28 mouse cellular contexts compared by ENCODE assay signal in genomic region chr13:29278156-29278555, GRCm38 (mm10).
DNase-seq lines count a peak whose midpoint lies in the region; ATAC-seq and TF ChIP-seq lines count a peak whose summit lies in the region.
"Had no signal": no experiment of that assay in that cellular context is flagged by ENCODE, and none has a peak within 500 bp of the region (broad histone marks: within the 10 kb centered on the region; RNA-seq: fewer than 3 reads in every experiment).

No protein-coding gene starts in this region.

- H3K27me3 ChIP-seq in intestine, embryonic 14.5 days (replicated peaks; ENCODE audit: control insufficient read depth, insufficient read depth, low read length) = no peaks in the 10 kb centered on the region
- H3K27me3 ChIP-seq in intestine, postnatal 0 days (replicated peaks; ENCODE audit: control insufficient read depth, insufficient read depth, low read length) = no peaks in the 10 kb centered on the region
- H3K27me3 ChIP-seq in lung, postnatal 0 days (replicated peaks; ENCODE audit: insufficient read depth, low read length) = no peaks in the 10 kb centered on the region
- no peaks in the 10 kb centered on the region for H3K27me3 ChIP-seq in forebrain, embryonic 15.5 days
- H3K27me3 ChIP-seq: CH12.LX; forebrain, embryonic 13.5 days; heart, embryonic 13.5 days; Patski had no signal

- H3K27ac ChIP-seq in intestine, embryonic 14.5 days (ENCODE audit: low read depth) = no peak overlapping the region
- no peak overlapping the region for H3K27ac ChIP-seq in intestine, postnatal 0 days (ENCODE audit: low read depth, low read length)
- no peak overlapping the region for H3K27ac ChIP-seq in lung, postnatal 0 days (ENCODE audit: low read length)
- H3K27ac ChIP-seq in forebrain, embryonic 15.5 days (replicated peaks) = no peak overlapping the region
- H3K27ac ChIP-seq: forebrain, embryonic 10.5 days; forebrain, embryonic 13.5 days; gastrocnemius, adult 2 months; heart, embryonic 13.5 days; hindbrain, embryonic 14.5 days; hindbrain, postnatal 0 days had no signal

- H3K36me3 ChIP-seq in intestine, embryonic 14.5 days (ENCODE audit: control insufficient read depth, insufficient read depth, low read length) = no peaks in the 10 kb centered on the region
- H3K36me3 ChIP-seq in intestine, postnatal 0 days (ENCODE audit: control insufficient read depth, insufficient read depth) = no peaks in the 10 kb centered on the region
- no peaks in the 10 kb centered on the region for H3K36me3 ChIP-seq in lung, postnatal 0 days (ENCODE audit: insufficient read depth, low read length)
- H3K36me3 ChIP-seq in forebrain, embryonic 15.5 days = no peaks in the 10 kb centered on the region
- H3K36me3 ChIP-seq: forebrain, embryonic 10.5 days; G1E; heart, embryonic 13.5 days had no signal

- H3K4me1 ChIP-seq in intestine, embryonic 14.5 days (replicated peaks; ENCODE audit: control insufficient read depth, insufficient read depth, low read length) = 0 out of 2 replicates have a peak, but pooled peaks cover 4% of the 10 kb centered on the region
- H3K4me1 ChIP-seq in intestine, postnatal 0 days (replicated peaks; ENCODE audit: control insufficient read depth, insufficient read depth, low read length) = no peaks in the 10 kb centered on the region
- no peaks in the 10 kb centered on the region; the same call in 1 of the 2 replicates for H3K4me1 ChIP-seq in lung, postnatal 0 days (ENCODE audit: insufficient read depth, low read depth, low read length)
- H3K4me1 ChIP-seq in forebrain, embryonic 15.5 days = peaks cover 20% of the 10 kb centered on the region

- no peaks in the 10 kb centered on the region for H3K9me3 ChIP-seq in intestine, embryonic 14.5 days (ENCODE audit: control insufficient read depth, low read length)
- H3K9me3 ChIP-seq in intestine, postnatal 0 days (ENCODE audit: control insufficient read depth) = no peaks in the 10 kb centered on the region
- no peaks in the 10 kb centered on the region for H3K9me3 ChIP-seq in lung, postnatal 0 days (ENCODE audit: low read length)
- H3K9me3 ChIP-seq in forebrain, embryonic 15.5 days = no peaks in the 10 kb centered on the region
- H3K9me3 ChIP-seq: forebrain, embryonic 10.5 days; forebrain, embryonic 13.5 days; G1E; heart, embryonic 13.5 days had no signal

- 20% methylated on average over 4 of the region's 4 CpGs for WGBS in intestine, embryonic 14.5 days
- 28% methylated on average over 4 of the region's 4 CpGs for WGBS in intestine, postnatal 0 days
- WGBS in lung, postnatal 0 days = 21% methylated on average over 4 of the region's 4 CpGs
- 44% methylated on average over 4 of the region's 4 CpGs for WGBS in forebrain, embryonic 15.5 days

- no peak for ATAC-seq in intestine, embryonic 14.5 days (replicated peaks; ENCODE audit: low FRiP score, low TSS enrichment, low read depth)
- no peak for ATAC-seq in intestine, postnatal 0 days
- ATAC-seq in lung, postnatal 0 days = no peak
- ATAC-seq in forebrain, embryonic 15.5 days (replicated peaks) = no peak
- ATAC-seq: forebrain, embryonic 13.5 days; forebrain, postnatal 0 days; hindbrain, postnatal 0 days; inflammation-experienced regulatory T-cells, adult 6 months; Patski had no signal

- H3K9ac ChIP-seq in intestine, embryonic 14.5 days (ENCODE audit: low read length) = no peak overlapping the region
- no peak overlapping the region for H3K9ac ChIP-seq in intestine, postnatal 0 days (ENCODE audit: low read depth, low read length)
- no peak overlapping the region for H3K9ac ChIP-seq in lung, postnatal 0 days (replicated peaks; ENCODE audit: low read depth)
- H3K9ac ChIP-seq in forebrain, embryonic 15.5 days (replicated peaks) = no peak overlapping the region
- H3K9ac ChIP-seq: forebrain, embryonic 13.5 days; forebrain, postnatal 0 days; heart, embryonic 13.5 days; hindbrain, embryonic 14.5 days had no signal

- DNase-seq in intestine, embryonic 14.5 days (ENCODE audit: low spot score) = peak; percentile 44
- DNase-seq in lung, postnatal 0 days (ENCODE audit: low spot score) = peak; percentile 30
- DNase-seq in lung, adult 18-20 months = no peak
- DNase-seq in ES-CJ7 (ENCODE audit: low read depth, low spot score) (peak; percentile 86), ZHBTc4 (ENCODE audit: low read depth, low spot score) (peak; percentile 86)
- no peak for DNase-seq in thymus, postnatal 10 days (ENCODE audit: low spot score in 2 of 2)
- DNase-seq: adrenal gland, postnatal 10 days; adrenal gland, postnatal 36 days; B cell, adult 2 months; cerebellum, adult 18-20 months; cerebellum, adult 9-10 months; cerebellum, postnatal 14 days; forebrain, postnatal 0 days; gastrocnemius, adult 2 months; gastrocnemius, postnatal 14 days; heart, postnatal 14 days; heart, postnatal 4 days had no signal

- H3K4me3 ChIP-seq in intestine, embryonic 14.5 days (ENCODE audit: low read depth, low read length) = no peak overlapping the region
- H3K4me3 ChIP-seq in intestine, postnatal 0 days (ENCODE audit: low read depth, low read length) = no peak overlapping the region
- H3K4me3 ChIP-seq in lung, postnatal 0 days (ENCODE audit: low read depth, low read length) = no peak overlapping the region
- no peak overlapping the region for H3K4me3 ChIP-seq in forebrain, embryonic 15.5 days
- H3K4me3 ChIP-seq: forebrain, embryonic 10.5 days; forebrain, embryonic 13.5 days; gastrocnemius, adult 2 months; heart, embryonic 13.5 days had no signal

- TF ChIP-seq CTCF in intestine, postnatal 0 days (IDR thresholded peaks at IDR 0.05; ENCODE audit: low read depth) = no peak
- TF ChIP-seq CTCF in lung, postnatal 0 days (IDR thresholded peaks at IDR 0.05) = no peak

- no peak overlapping the region for H3K4me2 ChIP-seq in intestine, embryonic 14.5 days (ENCODE audit: low read length)
- no peak overlapping the region for H3K4me2 ChIP-seq in intestine, postnatal 0 days (replicated peaks; ENCODE audit: low read depth)
- H3K4me2 ChIP-seq in lung, postnatal 0 days (replicated peaks; ENCODE audit: low read depth, low read length) = no peak overlapping the region
- no peak overlapping the region for H3K4me2 ChIP-seq in forebrain, embryonic 15.5 days (replicated peaks)
- H3K4me2 ChIP-seq: forebrain, embryonic 13.5 days; heart, embryonic 13.5 days; hindbrain, embryonic 14.5 days had no signal

- no peak for TF ChIP-seq EP300 in lung, postnatal 0 days (IDR thresholded peaks at IDR 0.05)

Comparison
In these comparisons a context has a peak if more than half of its experiments do, and no peak if none do; other contexts are left out.
1. DNase-seq: peak in intestine, embryonic 14.5 days (single experiment), lung, postnatal 0 days (single experiment), ES-CJ7 (single experiment) and ZHBTc4 (single experiment); none in lung, adult 18-20 months (0 of 2) and thymus, postnatal 10 days (0 of 2).